Mouse (Mus musculus): Measurements from ENCODE around the gene Map4.
A peak's percentile ranks its signal among the peaks of the same experiment; 100 is the strongest.

Map4 gene

GRCm38 (mm10) chr9:109997441-109997840 is 66.2 kb downstream of the Map4 start:
- DNase-seq (ENCODE audit: low read depth, low spot score) = no peak

GRCm38 (mm10) chr9:110001946-110002345 is 70.7 kb downstream of the Map4 start:
- no peak for DNase-seq (ENCODE audit: low read depth, low spot score)

- no peak for DNase-seq (ENCODE audit: low read depth, low spot score)
Observed at GRCm38 (mm10) chr9:110002413-110002812, 71.2 kb downstream of the Map4 start.

GRCm38 (mm10) chr9:110019224-110019623 is 88.0 kb downstream of the Map4 start:
- DNase-seq (ENCODE audit: low read depth, low spot score) = no peak

DNA sequence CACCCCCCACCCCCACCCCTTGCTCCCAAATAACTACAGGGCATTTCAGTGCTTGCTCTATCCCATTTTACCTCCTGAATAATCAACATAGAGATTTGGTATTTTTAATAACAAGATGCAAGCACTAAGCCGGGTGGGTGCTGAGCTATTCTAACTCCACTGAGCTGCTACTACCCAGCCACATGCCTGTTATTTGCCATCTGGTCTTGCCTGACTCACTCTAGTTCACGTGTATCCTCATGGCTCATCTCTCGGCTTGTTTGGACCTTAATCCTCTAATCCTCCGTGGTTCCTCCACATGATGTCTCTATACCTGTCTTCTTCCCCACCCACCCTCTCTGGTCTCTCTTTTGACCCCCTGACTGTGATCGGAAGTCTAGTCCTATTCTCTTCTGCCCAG is 89.1 kb downstream of the Map4 start:
- DNase-seq (ENCODE audit: low read depth, low spot score) = peak; percentile 16

GRCm38 (mm10) chr9:110021463-110021862 is 90.2 kb downstream of the Map4 start:
- no peak for DNase-seq (ENCODE audit: low read depth, low spot score)

GRCm38 (mm10) chr9:110022151-110022550 is 90.9 kb downstream of the Map4 start:
- DNase-seq (ENCODE audit: low read depth, low spot score) = no peak

- no peak for DNase-seq (ENCODE audit: low read depth, low spot score)
Observed at GRCm38 (mm10) chr9:110035091-110035490, 103.8 kb downstream of the Map4 start.

DNA sequence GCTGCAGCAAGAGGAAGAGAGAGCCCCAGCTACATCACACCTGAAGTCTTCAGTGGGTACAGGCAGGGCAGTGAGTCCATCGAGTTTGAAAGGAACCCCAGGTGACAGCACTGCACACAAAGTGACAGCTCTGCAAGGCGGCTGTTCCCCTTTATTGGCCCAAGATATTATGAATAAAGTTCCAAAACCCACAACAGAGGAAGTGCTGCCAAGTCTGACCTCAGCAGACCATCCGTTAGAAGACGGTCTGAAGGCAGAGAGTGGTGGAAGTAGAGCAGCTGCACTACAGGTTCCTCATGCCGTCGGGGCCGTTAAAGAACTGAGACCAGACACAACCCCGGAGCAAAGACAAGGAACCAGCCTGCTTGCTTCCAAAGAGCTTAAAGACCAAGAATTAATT is 106.6 kb downstream of the Map4 start:
- no peak for DNase-seq (ENCODE audit: low read depth, low spot score)

DNA sequence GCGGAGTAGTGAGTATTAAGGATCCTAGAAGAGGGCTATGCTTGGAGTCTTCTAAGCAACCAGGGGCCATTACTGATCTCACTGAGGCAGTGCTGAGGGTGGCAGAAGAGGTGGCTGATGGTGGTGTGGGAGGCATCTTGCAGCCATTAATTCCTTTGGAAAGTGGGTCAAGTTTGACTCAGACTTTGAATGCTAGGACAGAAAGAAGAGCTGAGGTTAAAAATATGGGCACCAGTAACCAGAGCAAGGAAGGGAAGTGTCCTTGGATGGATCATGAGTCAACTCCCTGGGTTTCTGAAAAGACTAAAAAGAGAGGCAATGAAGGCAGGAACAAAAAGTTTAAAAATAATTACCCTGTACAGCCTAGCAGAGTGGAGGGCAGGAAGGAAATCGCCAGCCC is 107.2 kb downstream of the Map4 start:
- DNase-seq (ENCODE audit: low read depth, low spot score) = no peak

DNA sequence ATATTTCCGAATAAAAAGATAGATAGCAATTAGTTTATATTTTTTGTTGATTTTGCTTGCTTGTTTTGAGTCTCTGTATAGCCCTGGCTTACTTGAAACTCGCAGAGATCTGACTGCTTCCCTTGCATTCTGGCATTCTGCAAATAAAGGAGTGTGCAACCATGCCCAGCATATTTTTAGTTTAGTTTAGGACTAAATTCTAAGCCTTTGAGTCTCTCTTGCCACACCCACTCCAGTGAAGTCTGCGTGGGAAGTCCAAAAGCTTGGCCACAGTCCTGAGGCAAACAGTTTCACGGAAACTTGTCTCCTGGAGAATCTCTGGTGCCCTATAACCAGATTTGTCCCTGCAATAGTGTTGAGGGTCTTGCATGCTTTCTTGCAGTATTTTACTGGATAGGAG is 113.1 kb downstream of the Map4 start:
- no peak for DNase-seq (ENCODE audit: low read depth, low spot score)

- no peak for DNase-seq (ENCODE audit: low read depth, low spot score)
Observed at GRCm38 (mm10) chr9:110045763-110046377, 114.6 kb downstream of the Map4 start.

DNA sequence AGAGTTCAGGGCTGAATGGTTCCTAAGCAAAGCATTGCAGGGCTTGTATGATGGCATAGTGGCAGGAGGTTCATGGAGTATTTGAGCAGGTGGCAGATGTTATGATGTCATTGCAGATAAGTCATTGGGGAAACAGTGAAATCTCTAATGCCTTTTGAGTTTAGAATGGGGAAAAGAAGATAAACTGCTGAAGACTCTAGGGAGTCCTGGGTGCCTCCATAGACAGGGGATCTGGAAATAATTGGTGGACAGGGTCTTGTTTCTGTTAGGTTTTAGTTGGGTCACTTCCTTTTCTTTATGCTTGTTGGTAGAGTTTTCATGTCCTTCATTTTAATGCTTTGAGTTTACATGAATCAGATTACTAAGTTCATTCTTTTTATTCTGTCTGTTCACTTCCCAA is 116.0 kb downstream of the Map4 start:
- no peak for DNase-seq (ENCODE audit: low read depth, low spot score)

DNA sequence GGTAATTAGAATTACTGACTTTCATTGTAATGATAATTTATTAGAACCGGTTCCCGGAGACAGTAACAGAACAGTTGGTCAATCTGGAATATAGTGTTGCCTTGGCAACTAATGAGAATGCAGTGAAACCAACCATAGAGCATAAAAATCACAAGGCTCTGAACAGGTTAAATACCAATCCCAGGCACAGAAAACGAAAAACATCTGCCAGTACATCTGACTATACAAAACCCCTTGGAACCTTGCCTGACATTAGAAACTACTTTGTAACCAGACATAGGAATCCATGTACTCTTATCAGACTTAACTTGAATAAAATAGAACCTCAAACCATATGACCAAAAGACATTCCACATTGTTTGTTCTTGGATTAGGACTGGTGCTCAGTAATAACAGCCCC is 116.6 kb downstream of the Map4 start:
- no peak for DNase-seq (ENCODE audit: low read depth, low spot score)

DNA sequence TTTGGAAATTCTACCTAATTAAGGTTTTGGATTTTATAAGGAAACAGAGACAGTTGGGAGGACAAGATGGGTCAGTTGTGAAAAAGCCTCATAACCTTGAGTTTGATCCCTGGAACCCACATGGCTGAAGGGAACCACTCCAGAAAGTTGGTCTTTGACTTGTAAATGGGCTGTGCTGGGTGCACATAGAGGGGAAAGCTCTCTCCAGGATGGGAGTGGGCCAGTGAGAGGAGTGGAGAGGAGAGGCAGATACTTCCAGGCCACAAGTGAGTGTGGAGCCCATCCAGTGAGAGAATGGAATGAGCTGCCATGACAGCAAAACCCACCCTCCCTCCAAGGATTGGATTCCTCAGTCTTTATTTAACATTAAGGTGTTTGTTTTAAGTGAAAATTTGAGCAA is 119.9 kb downstream of the Map4 start:
- no peak for DNase-seq (ENCODE audit: low read depth, low spot score)

- no peak for DNase-seq (ENCODE audit: low read depth, low spot score)
Observed at GRCm38 (mm10) chr9:110051869-110052661, 120.8 kb downstream of the Map4 start.

DNA sequence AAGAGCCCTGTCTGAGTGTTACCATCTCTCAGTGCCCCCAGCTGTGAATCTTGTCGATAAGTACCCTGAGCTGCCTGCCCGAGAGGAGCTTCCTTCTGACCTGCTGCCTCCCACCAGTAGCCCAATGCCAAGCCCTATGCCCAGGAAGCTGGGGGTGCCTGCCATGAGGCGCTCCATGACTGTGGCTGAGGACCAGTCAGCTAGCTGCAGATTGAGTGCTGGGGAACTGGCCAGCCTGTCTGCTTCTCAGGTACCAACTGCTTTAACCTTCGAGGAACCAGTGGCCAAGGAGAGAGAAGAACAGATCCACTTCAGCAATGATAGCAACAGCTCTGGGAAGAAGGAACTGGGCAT is 121.7 kb downstream of the Map4 start:
- no peak for DNase-seq (ENCODE audit: low read depth, low spot score)

GRCm38 (mm10) chr9:110053305-110054079 is 122.2 kb downstream of the Map4 start:
- DNase-seq (ENCODE audit: low read depth, low spot score) = peak; percentile 49

- DNase-seq (ENCODE audit: low read depth, low spot score) = no peak
Observed at GRCm38 (mm10) chr9:110054080-110054421, 122.8 kb downstream of the Map4 start.

GRCm38 (mm10) chr9:110054781-110055180 is 123.5 kb downstream of the Map4 start:
- DNase-seq (ENCODE audit: low read depth, low spot score) = no peak

DNA sequence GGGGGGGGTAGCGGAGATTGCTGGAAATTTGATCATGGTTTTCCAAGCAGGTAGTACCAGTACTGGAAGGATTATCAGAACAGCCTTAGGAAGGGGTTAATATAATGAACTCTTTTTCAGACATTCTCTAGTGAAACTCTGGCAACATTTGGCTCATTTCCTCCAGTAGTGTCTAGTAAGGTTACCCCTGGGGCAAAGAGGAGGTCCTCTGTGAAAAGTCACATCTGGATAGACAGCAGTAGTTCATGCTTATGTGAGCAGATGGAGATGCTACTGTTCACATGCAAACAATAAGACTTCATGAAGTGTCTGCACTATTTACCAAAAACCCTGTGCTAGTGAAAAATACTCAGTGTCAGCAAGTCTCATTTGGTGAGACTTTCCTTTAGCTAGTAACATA is 125.9 kb downstream of the Map4 start:
- DNase-seq (ENCODE audit: low read depth, low spot score) = no peak

- no peak for DNase-seq (ENCODE audit: low read depth, low spot score)
Observed at GRCm38 (mm10) chr9:110060761-110061160, 129.5 kb downstream of the Map4 start.

DNA sequence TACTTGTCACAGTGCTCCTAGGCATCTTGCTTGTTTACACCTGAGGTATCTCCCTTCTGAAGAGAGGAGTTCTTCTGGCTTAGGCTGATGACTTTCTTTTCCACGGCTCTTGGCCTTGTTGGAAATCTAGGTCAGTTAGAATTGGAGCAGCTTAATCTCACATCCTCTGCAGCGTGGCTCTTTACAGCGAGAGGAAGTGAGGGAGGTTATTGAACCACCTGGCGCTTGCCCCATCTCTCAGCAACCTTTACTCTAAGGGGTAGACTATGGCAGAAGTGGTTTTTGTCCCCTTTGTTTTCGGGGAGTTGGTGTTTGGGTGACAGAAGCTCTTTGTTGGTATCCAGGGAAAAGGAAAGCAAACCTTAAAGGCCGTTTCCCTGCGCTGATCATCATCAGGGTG is 131.1 kb downstream of the Map4 start:
- DNase-seq (ENCODE audit: low read depth, low spot score) = no peak

All from retina, postnatal 7 days (tissue).